Mouse (Mus musculus): ENCODE measurements around the gene Scarf1. TPM values are rescaled to one million over a fixed set of nuclear protein-coding genes. Genes with fewer than 3 reads are reported as not detected.

The Scarf1 gene
- polyA plus RNA-seq, 1 experiment, result 12.3 TPM

GRCm38 (mm10) chr11:75538184-75538969, 25.0 kb downstream of the Scarf1 start:
- TF ChIP-seq CTCF (IDR thresholded peaks at IDR 0.05; ENCODE audit: extremely low read depth, insufficient read length, insufficient replicate concordance, low read depth, low read length) (no peak), POLR2A (IDR thresholded peaks at IDR 0.05; ENCODE audit: low read depth, low read length) (no peak)
- Histone ChIP-seq H3K27me3 (ENCODE audit: control insufficient read depth, insufficient read depth, low read length) (no peaks in the 10 kb centered on the region), H3K36me3 (ENCODE audit: control insufficient read depth, insufficient read depth, low read length) (peaks cover 43% of the 10 kb centered on the region), H3K4me1 (ENCODE audit: control insufficient read depth, insufficient read depth, insufficient read length, low read length) (peaks cover 24% of the 10 kb centered on the region), H3K4me3 (ENCODE audit: low read depth, low read length) (no peak overlapping the region), H3K27ac (ENCODE audit: insufficient read depth, low read depth, low read length) (peak overlapping the region; percentile 52)
- 67% methylated on average over 9 of the region's 9 CpGs for WGBS

DNA sequence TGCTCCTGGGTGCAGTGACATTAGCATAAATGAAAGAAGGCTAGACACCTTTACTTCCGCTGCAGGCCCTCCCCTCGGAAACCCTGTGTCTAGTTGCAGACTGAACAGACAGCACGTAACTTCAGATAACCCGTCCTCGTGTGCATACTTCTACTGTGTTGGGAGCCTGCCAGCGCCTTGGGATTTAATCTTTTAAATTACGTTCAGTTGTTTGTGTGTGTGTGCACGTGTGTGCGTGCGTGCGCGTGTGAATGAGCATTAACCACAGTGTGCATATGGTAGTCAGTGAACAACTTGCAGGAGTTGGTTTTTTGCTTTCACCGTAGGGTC, 25.6 kb downstream of the Scarf1 start:
- H3K4me3 ChIP-seq (ENCODE audit: low read depth, low read length), result no peak overlapping the region
- no peaks in the 10 kb centered on the region for H3K27me3 ChIP-seq (ENCODE audit: control insufficient read depth, insufficient read depth, low read length)
- no peak for TF ChIP-seq POLR2A (IDR thresholded peaks at IDR 0.05; ENCODE audit: low read depth, low read length)
- TF ChIP-seq CTCF (IDR thresholded peaks at IDR 0.05; ENCODE audit: extremely low read depth, insufficient read length, insufficient replicate concordance, low read depth, low read length), result no peak
- 83% methylated on average over 13 of the region's 13 CpGs for WGBS
- H3K4me1 ChIP-seq (ENCODE audit: control insufficient read depth, insufficient read depth, insufficient read length, low read length), result peaks cover 24% of the 10 kb centered on the region
- H3K36me3 ChIP-seq (ENCODE audit: control insufficient read depth, insufficient read depth, low read length), result peaks cover 49% of the 10 kb centered on the region
- H3K27ac ChIP-seq (ENCODE audit: insufficient read depth, low read depth, low read length), result peak overlapping the region; percentile 52

DNA sequence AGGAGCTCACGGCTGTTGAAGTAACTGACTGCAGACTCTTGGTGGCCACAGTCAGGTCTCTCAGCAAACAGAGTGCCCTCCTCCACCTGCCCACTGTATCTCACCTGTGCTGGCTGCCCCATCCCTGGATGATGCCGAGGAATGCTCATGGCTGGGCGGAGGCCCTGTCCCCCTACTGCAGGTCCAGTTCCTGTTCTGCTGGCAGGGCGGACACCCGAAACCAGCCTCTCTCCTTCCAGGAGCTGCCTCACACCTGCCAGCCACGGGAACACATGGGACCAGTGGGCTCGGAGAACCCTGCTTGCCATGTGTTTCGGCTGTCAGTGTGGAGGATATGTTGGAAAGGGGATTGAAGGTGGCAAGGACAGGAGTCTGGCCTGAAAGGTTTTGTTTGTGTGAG, 26.9 kb downstream of the Scarf1 start:
- TF ChIP-seq CTCF (IDR thresholded peaks at IDR 0.05; ENCODE audit: extremely low read depth, insufficient read length, insufficient replicate concordance, low read depth, low read length) (no peak), POLR2A (IDR thresholded peaks at IDR 0.05; ENCODE audit: low read depth, low read length) (no peak)
- H3K4me3 ChIP-seq (ENCODE audit: low read depth, low read length), result no peak overlapping the region
- peaks cover 60% of the 10 kb centered on the region for H3K36me3 ChIP-seq (ENCODE audit: control insufficient read depth, insufficient read depth, low read length)
- H3K27ac ChIP-seq (ENCODE audit: insufficient read depth, low read depth, low read length), result no peak overlapping the region
- H3K4me1 ChIP-seq (ENCODE audit: control insufficient read depth, insufficient read depth, insufficient read length, low read length), result peaks cover 24% of the 10 kb centered on the region
- H3K27me3 ChIP-seq (ENCODE audit: control insufficient read depth, insufficient read depth, low read length), result no peaks in the 10 kb centered on the region
- 82% methylated on average over 8 of the region's 8 CpGs for WGBS

DNA sequence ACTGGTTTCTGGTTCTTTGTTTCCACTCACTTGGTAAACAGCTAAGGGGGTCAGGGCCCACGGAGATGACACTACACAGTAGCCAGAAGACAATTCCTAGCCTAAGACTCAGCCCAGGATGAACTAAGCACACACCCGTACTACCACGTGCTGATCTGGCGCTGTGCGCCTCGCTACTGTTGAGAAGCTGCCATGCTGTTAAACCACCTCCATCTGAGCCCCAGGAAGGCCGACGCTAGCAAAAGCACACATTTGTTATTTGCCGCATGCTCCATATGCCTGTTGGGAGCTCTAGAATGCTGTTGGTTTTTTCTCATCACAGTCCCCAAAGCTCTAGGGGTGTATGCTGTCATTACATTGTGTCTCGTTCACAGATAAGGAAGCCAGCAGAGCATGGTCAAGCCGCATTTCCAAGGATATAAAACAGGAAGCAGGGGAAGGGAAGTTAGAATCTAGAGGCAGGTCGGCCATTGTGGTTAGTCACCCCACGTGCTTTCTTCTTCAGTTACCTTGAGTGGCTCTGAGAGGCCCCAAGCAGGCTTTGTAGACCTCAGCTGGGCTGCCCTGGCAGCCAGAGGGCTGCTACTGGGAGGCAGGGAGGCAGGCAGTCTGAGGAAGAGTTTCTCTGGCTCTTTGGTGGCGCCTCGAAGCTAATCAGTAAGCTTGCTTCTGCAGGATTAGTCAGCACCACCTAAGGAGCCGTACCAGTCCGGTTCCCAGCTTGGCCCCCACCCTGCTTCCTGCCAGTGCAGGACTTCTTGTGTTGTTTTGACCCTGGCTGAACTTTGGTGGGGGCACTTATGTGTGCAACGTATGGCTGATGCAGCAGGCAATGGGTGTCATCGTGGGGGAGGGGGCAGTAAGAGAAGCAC, 27.6 kb downstream of the Scarf1 start:
- peaks cover 25% of the 10 kb centered on the region for H3K4me1 ChIP-seq (ENCODE audit: control insufficient read depth, insufficient read depth, insufficient read length, low read length)
- no peaks in the 10 kb centered on the region for H3K27me3 ChIP-seq (ENCODE audit: control insufficient read depth, insufficient read depth, low read length)
- H3K4me3 ChIP-seq (ENCODE audit: low read depth, low read length), result no peak overlapping the region
- no peak overlapping the region for H3K27ac ChIP-seq (ENCODE audit: insufficient read depth, low read depth, low read length)
- 68% methylated on average over 19 of the region's 19 CpGs for WGBS
- TF ChIP-seq POLR2A (IDR thresholded peaks at IDR 0.05; ENCODE audit: low read depth, low read length) (no peak), CTCF (IDR thresholded peaks at IDR 0.05; ENCODE audit: extremely low read depth, insufficient read length, insufficient replicate concordance, low read depth, low read length) (no peak)
- peaks cover 68% of the 10 kb centered on the region for H3K36me3 ChIP-seq (ENCODE audit: control insufficient read depth, insufficient read depth, low read length)

GRCm38 (mm10) chr11:75544713-75545112, 31.4 kb downstream of the Scarf1 start:
- TF ChIP-seq POLR2A (IDR thresholded peaks at IDR 0.05; ENCODE audit: low read depth, low read length) (no peak), CTCF (IDR thresholded peaks at IDR 0.05; ENCODE audit: extremely low read depth, insufficient read length, insufficient replicate concordance, low read depth, low read length) (no peak)
- WGBS, result 89% methylated on average over 9 of the region's 9 CpGs
- Histone ChIP-seq H3K4me1 (ENCODE audit: control insufficient read depth, insufficient read depth, insufficient read length, low read length) (peaks cover 15% of the 10 kb centered on the region), H3K27me3 (ENCODE audit: control insufficient read depth, insufficient read depth, low read length) (no peaks in the 10 kb centered on the region), H3K36me3 (ENCODE audit: control insufficient read depth, insufficient read depth, low read length) (peaks cover 65% of the 10 kb centered on the region), H3K4me3 (ENCODE audit: low read depth, low read length) (no peak overlapping the region), H3K27ac (ENCODE audit: insufficient read depth, low read depth, low read length) (no peak overlapping the region)

GRCm38 (mm10) chr11:75546057-75546456, 32.7 kb downstream of the Scarf1 start:
- WGBS, result 90% methylated on average over 4 of the region's 4 CpGs
- H3K27ac ChIP-seq (ENCODE audit: insufficient read depth, low read depth, low read length), result no peak overlapping the region
- TF ChIP-seq CTCF (IDR thresholded peaks at IDR 0.05; ENCODE audit: extremely low read depth, insufficient read length, insufficient replicate concordance, low read depth, low read length) (no peak), POLR2A (IDR thresholded peaks at IDR 0.05; ENCODE audit: low read depth, low read length) (no peak)
- peaks cover 65% of the 10 kb centered on the region for H3K36me3 ChIP-seq (ENCODE audit: control insufficient read depth, insufficient read depth, low read length)
- no peak overlapping the region for H3K4me3 ChIP-seq (ENCODE audit: low read depth, low read length)
- no peaks in the 10 kb centered on the region for H3K27me3 ChIP-seq (ENCODE audit: control insufficient read depth, insufficient read depth, low read length)
- H3K4me1 ChIP-seq (ENCODE audit: control insufficient read depth, insufficient read depth, insufficient read length, low read length), result peaks cover 10% of the 10 kb centered on the region

GRCm38 (mm10) chr11:75549658-75550111, 36.3 kb downstream of the Scarf1 start:
- no peak for TF ChIP-seq CTCF (IDR thresholded peaks at IDR 0.05; ENCODE audit: extremely low read depth, insufficient read length, insufficient replicate concordance, low read depth, low read length)
- TF ChIP-seq POLR2A (IDR thresholded peaks at IDR 0.05; ENCODE audit: low read depth, low read length), result no peak
- Histone ChIP-seq H3K27me3 (ENCODE audit: control insufficient read depth, insufficient read depth, low read length) (no peaks in the 10 kb centered on the region), H3K4me1 (ENCODE audit: control insufficient read depth, insufficient read depth, insufficient read length, low read length) (0 out of 2 replicates have a peak, but pooled peaks cover 9% of the 10 kb centered on the region), H3K4me3 (ENCODE audit: low read depth, low read length) (no peak overlapping the region), H3K36me3 (ENCODE audit: control insufficient read depth, insufficient read depth, low read length) (peaks cover 64% of the 10 kb centered on the region), H3K27ac (ENCODE audit: insufficient read depth, low read depth, low read length) (peak overlapping the region; percentile 52)
- 66% methylated on average over 5 of the region's 5 CpGs for WGBS
